Mouse (Mus musculus): ENCODE data around the gene Palm. TPM values are rescaled to one million over a fixed set of nuclear protein-coding genes. Genes with fewer than 3 reads are reported as not detected.

Palm gene
- 100 to 1,000 TPM; 118 to 122 TPM for total RNA-seq (2023)

GRCm38 (mm10) chr10:79793051-79793737 lies at the start of gene Palm:
Gene Palm (plus strand): TSS chr10:79793572.

DNA sequence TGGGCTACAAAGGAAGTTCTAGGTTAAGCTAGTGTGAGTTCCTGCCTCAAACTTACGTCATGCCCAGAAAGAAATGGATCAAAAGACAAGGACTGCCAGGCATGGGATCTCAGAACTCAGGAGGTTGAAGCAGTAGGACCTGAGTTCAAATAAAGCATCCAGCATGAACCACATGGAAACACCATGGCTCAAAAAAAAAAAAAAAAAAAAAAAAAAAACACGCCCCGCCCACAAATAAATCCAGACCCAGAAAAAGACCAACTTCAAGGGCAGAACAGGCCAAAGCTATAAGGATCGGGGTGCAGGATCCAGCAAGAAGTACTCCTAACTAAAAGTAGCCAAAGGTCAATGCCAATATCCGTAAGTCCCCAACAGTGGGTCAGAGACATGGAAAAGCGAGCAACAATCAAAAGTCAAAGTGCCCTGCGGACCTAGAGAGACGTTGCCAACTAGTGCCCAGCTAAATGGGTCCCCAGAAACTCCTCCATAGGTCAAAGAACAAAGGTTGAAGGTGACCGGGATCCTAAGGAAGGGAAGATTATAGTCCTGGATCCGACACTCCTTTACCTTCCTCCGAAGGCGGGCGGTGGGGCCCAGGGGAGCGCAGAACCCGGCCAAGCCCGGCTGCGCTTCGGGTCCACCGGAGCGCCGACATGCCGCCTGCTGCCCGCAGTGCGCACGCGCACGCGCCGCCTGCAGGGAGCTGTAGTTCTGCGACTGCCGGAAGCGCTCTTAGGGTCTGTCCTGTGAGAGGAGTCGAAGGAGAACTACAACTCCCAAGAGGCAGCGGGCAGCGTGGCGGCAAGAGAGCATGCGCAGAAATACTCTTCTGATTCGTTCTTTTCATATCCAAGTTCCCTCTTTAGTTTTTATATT lies 47.2 kb upstream of the Palm start, which contains the start of gene Polrmt:
Polrmt (minus strand) TSS at position 684 of the 876 bp plus-strand sequence.

GRCm38 (mm10) chr10:79754856-79755516 lies 38.4 kb upstream of the Palm start, which contains the start of gene Fgf22:
Gene Fgf22 (plus strand): TSS chr10:79755076.

GRCm38 (mm10) chr10:79766508-79767325 lies 26.7 kb upstream of the Palm start, which contains the start of gene Rnf126:
Gene Rnf126 (minus strand): TSS chr10:79766952.

GRCm38 (mm10) chr10:79777103-79777531 lies 16.3 kb upstream of the Palm start, which contains the start of gene Fstl3:
Gene Fstl3 (plus strand): TSS chr10:79777272.

DNA sequence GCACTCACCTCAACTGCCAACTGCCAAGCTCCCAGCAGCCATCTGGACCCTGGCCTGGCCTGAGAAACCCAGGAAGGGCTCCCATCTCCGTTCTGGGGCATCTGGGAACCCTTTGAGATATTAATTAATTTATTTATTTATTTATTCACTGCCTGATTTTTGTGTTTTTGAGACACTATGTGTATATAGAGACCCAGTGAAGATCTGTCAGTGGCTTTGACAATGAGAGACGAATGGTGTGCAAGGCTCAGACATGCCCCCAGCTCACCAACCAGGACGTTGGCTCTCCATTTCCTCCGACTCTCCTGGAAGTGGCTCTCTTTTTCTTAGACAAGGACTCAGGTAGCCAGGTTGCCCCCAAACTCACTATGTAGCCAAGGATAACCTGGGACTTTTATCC lies 2.5 kb upstream of the Palm start, which contains the start of gene Prss57:
Prss57 (minus strand) TSS at position 101 of the 400 bp plus-strand sequence.

DNA sequence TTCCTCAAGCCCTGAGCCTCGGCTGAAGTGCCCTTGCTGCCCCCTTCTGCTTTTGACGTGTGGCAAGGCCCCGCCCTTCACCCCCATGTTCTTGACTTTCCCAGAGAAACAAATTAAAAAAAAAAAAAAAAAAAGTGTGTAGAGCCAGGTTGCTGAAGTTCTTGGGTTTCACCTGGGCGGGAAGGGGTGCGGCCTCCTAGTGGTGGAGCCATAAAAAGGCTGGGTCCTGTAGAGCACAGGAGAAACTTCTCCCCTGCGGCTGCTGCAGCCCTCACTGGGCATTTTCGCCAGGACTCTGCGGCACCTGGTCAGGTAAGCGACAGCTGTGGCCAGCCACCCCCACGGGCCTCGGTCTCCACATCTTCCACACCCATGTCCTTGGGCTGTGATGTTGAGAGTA lies 27.4 kb downstream of the Palm start, which contains the start of gene Misp:
Misp (plus strand) TSS at position 208 of the 400 bp plus-strand sequence.

DNA sequence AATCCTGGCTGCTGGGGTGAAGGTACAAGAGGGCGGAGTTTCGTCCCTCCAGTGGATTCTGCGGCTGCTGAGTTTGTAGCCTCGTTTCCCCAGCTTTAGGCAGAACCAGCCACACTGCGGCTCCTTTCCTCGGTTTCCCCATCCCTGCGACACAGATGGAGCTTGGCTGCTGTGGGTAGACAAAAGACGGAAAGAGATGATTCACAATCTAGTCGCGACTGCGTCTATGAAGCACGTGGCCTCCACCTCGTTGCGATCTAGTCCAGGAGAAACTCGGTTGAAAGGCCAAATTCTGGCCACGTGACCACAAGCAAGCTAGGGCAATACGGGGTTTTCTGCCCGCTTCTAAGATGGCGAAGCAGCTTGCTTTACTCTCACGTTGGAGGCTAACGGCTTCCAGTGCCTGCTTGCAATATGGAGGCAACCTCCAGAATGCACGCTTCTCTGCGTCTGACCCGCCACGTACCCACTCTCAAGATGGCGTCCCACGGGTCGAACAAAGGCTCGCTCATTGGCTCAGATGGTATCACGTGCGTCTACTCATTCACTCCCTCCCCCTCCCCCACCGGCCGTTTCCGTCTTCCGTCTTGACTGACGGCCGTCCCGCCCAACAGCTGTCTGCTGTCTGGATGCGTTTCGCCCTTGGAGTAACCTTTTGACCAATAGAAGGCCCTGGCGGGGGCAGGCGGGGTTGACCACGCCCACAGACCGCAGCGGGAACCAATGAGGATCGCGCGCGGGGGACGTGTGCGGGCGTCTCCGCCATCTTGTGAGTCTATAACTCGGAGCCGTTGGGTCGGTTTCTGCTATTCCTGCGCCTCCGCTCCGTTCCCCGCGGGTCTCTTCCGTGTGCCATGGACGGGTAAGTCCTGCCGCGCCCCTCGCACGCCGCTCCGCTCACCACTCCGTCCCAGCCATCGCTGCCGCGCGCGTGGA lies 60.8 kb downstream of the Palm start, which contains the start of gene Ptbp1:
Ptbp1 (plus strand) TSS at position 568 of the 936 bp plus-strand sequence.

Other genes with a start within 250 kb of the Palm start
- gene Mier2, start 238.4 kb upstream of the Palm start, total RNA-seq (2023), result 10 to 100 TPM; 10.0 to 10.2 TPM
- not detected for gene Theg, start 206.2 kb upstream of the Palm start, total RNA-seq (2023)
- gene C2cd4c, start 179.5 kb upstream of the Palm start, total RNA-seq (2023), result not detected
- gene Shc2, start 155.7 kb upstream of the Palm start, total RNA-seq (2023), result under 1 TPM in 1 of 2 experiments, not detected in 1; 0.18 TPM
- gene Odf3l2, start 147.8 kb upstream of the Palm start, total RNA-seq (2023), result not detected
- not detected for gene Madcam1, start 129.0 kb upstream of the Palm start, total RNA-seq (2023)
- gene Tpgs1, start 124.2 kb upstream of the Palm start, total RNA-seq (2023), result 10 to 100 TPM; 20.0 to 24.9 TPM
- gene Cdc34, start 111.4 kb upstream of the Palm start, total RNA-seq (2023), result 10 to 100 TPM; 68.4 to 73.0 TPM
- 1 to 10 TPM; 1.2 to 2.0 TPM for gene Gzmm, start 104.6 kb upstream of the Palm start, total RNA-seq (2023)
- 100 to 1,000 TPM; 142 to 159 TPM for gene Bsg, start 89.1 kb upstream of the Palm start, total RNA-seq (2023)
- under 1 TPM in 1 of 2 experiments, not detected in 1; 0.31 TPM for gene Hcn2, start 76.9 kb upstream of the Palm start, total RNA-seq (2023)
- 10 to 100 TPM; 12.2 to 14.2 TPM for gene Polrmt, start 47.0 kb upstream of the Palm start, total RNA-seq (2023)
- gene Fgf22, start 38.5 kb upstream of the Palm start, total RNA-seq (2023), result not detected
- gene Rnf126, start 26.6 kb upstream of the Palm start, total RNA-seq (2023), result 10 to 100 TPM; 23.5 to 29.1 TPM
- 1 to 10 TPM; 4.3 to 4.5 TPM for gene Fstl3, start 16.3 kb upstream of the Palm start, total RNA-seq (2023)
- gene Prss57, start 2.6 kb upstream of the Palm start, total RNA-seq (2023), result 10 to 100 TPM; 22.9 to 23.5 TPM
- gene Misp, start 27.4 kb downstream of the Palm start, total RNA-seq (2023), result 1 to 10 TPM in 1 of 2 experiments, under 1 TPM in 1; 0.64 to 1.1 TPM
- 100 to 1,000 TPM; 255 to 282 TPM for gene Ptbp1, start 60.9 kb downstream of the Palm start, total RNA-seq (2023)
- gene Prtn3, start 80.9 kb downstream of the Palm start, total RNA-seq (2023), result 100 to 1,000 TPM; 525 to 560 TPM
- 10 to 100 TPM; 20.1 to 25.2 TPM for gene Plppr3, start 81.1 kb downstream of the Palm start, total RNA-seq (2023)
- 100 to 1,000 TPM; 647 to 654 TPM for gene Elane, start 92.7 kb downstream of the Palm start, total RNA-seq (2023)
- gene Cfd, start 97.3 kb downstream of the Palm start, total RNA-seq (2023), result under 1 TPM in 1 of 2 experiments, not detected in 1; 0.46 TPM
- gene Med16, start 115.4 kb downstream of the Palm start, total RNA-seq (2023), result 10 to 100 TPM; 33.3 to 34.5 TPM
- not detected for gene Gm26602, start 117.3 kb downstream of the Palm start, total RNA-seq (2023)
- gene Kiss1r, start 123.4 kb downstream of the Palm start, total RNA-seq (2023), result 1 to 10 TPM; 4.2 to 5.2 TPM
- 100 to 1,000 TPM; 448 to 486 TPM for gene R3hdm4, start 127.6 kb downstream of the Palm start, total RNA-seq (2023)
- gene Arid3a, start 133.5 kb downstream of the Palm start, total RNA-seq (2023), result 100 to 1,000 TPM; 176 to 193 TPM
- 1 to 10 TPM; 8.5 to 9.7 TPM for gene Wdr18, start 166.6 kb downstream of the Palm start, total RNA-seq (2023)
- gene Grin3b, start 177.1 kb downstream of the Palm start, total RNA-seq (2023), result under 1 TPM in 1 of 2 experiments, not detected in 1; 0.20 TPM
- 10 to 100 TPM; 64.3 to 74.9 TPM for gene Tmem259, start 190.8 kb downstream of the Palm start, total RNA-seq (2023)
- gene Cnn2, start 195.0 kb downstream of the Palm start, total RNA-seq (2023), result 100 to 1,000 TPM; 518 to 532 TPM
- 100 to 1,000 TPM; 108 to 114 TPM for gene Abca7, start 202.9 kb downstream of the Palm start, total RNA-seq (2023)
- gene Arhgap45, start 223.1 kb downstream of the Palm start, total RNA-seq (2023), result 100 to 1,000 TPM; 413 to 426 TPM
- 10 to 100 TPM; 40.4 to 41.4 TPM for gene Polr2e, start 246.2 kb downstream of the Palm start, total RNA-seq (2023)